Mouse (Mus musculus): ENCODE measurements around the gene Ube4a. TPM values are rescaled to one million over a fixed set of nuclear protein-coding genes. Genes with fewer than 3 reads are reported as not detected.

Gene Ube4a
- polyA plus RNA-seq, 1 experiment from 2014 or later, result 32.0 TPM

DNA sequence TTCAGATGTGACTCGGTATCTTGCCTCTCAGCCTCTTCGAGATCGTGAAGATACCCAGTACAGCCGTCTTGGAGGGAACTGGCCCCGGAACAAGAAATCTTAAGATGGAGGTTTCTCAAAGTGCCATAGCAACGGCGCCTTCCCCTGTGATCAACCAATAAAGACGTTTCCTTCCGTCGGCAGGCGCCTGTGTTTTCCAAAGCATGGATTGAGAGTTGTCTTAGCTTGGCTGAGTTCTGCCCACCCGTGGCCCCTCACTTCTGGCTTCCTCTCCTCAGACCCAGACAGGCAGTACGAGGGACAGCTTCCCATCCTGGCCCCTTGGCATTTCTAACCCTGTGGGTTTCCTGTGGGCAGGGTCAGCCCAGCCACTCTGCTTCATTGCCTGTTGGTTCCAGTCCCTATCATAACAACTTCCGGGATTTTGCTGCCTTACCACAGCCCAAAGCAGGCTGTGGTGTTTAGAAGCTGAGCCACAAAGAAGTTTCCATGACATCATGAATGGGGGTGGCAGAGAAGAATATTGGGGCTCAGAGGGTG is 20.9 kb upstream of the Ube4a start:
- Histone ChIP-seq H3K4me3 (ENCODE audit: low read depth, low read length) (no peak overlapping the region), H3K4me2 (ENCODE audit: low read depth, low read length, severe bottlenecking) (no peak overlapping the region), H3K4me1 (replicated peaks; ENCODE audit: control insufficient read depth, insufficient read depth, low read length) (no peaks in the 10 kb centered on the region), H3K9me3 (ENCODE audit: control insufficient read depth, low read length) (no peaks in the 10 kb centered on the region), H3K9ac (ENCODE audit: low read length) (no peak overlapping the region), H3K36me3 (ENCODE audit: control insufficient read depth, insufficient read depth, low read length) (no peaks in the 10 kb centered on the region), H3K27me3 (ENCODE audit: control insufficient read depth, insufficient read depth, low read length) (no peaks in the 10 kb centered on the region), H3K27ac (ENCODE audit: low read depth, low read length) (no peak overlapping the region)
- ATAC-seq (replicated peaks; ENCODE audit: low FRiP score), result no peak
- 74% methylated on average over 14 of the region's 14 CpGs for WGBS
- no peak for DNase-seq (ENCODE audit: low spot score)

DNA sequence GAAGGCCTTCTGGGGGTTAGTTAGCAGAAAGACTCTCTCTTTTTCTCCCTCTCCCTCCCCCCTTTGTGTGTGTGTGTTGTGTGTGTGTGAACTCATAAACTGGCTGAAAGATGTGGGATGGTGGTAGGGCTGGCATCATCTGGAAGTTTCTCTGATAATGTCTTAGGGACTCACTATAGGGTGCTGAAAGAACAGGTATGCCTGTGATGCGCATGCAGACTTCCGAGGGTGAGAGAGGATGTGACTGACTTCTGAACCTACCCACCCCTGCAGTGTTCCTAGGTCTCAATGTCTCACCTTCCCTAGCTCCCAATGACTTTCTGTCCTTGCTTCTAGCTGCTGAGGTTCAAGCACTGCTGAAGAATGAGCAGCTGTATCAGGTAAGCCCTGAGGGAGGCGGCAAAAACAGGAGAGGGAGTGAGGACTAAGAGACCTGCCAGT is 20.3 kb upstream of the Ube4a start:
- H3K9ac ChIP-seq (ENCODE audit: low read length), result no peak overlapping the region
- no peak for ATAC-seq (replicated peaks; ENCODE audit: low FRiP score)
- WGBS, result 88% methylated on average over 3 of the region's 3 CpGs
- no peaks in the 10 kb centered on the region for H3K9me3 ChIP-seq (ENCODE audit: control insufficient read depth, low read length)
- no peaks in the 10 kb centered on the region for H3K4me1 ChIP-seq (replicated peaks; ENCODE audit: control insufficient read depth, insufficient read depth, low read length)
- no peak for DNase-seq (ENCODE audit: low spot score)
- H3K36me3 ChIP-seq (ENCODE audit: control insufficient read depth, insufficient read depth, low read length), result no peaks in the 10 kb centered on the region
- no peak overlapping the region for H3K4me2 ChIP-seq (ENCODE audit: low read depth, low read length, severe bottlenecking)
- no peak overlapping the region for H3K27ac ChIP-seq (ENCODE audit: low read depth, low read length)
- H3K27me3 ChIP-seq (ENCODE audit: control insufficient read depth, insufficient read depth, low read length), result no peaks in the 10 kb centered on the region
- no peak overlapping the region for H3K4me3 ChIP-seq (ENCODE audit: low read depth, low read length)

DNA sequence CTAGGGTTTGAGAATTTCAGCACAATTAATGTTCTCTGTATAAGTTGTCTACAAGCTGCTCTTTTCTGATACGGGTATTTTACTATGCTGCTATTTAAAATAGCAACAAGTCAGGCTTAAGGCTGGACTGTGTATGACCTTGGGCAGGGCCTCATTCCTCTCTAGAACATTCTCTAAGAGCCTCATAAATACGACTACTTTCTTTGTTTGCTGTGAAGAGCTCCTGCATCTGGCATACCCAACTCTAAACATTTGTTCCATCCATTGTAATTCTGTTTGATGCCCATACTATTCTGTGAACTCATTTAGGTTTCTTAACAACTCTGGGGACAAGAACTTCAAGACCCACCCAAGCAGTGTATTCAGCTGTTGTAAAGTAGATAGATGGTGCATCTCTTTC is 17.6 kb upstream of the Ube4a start:
- Histone ChIP-seq H3K9ac (ENCODE audit: low read length) (no peak overlapping the region), H3K4me3 (ENCODE audit: low read depth, low read length) (no peak overlapping the region), H3K36me3 (ENCODE audit: control insufficient read depth, insufficient read depth, low read length) (no peaks in the 10 kb centered on the region), H3K27me3 (ENCODE audit: control insufficient read depth, insufficient read depth, low read length) (no peaks in the 10 kb centered on the region), H3K27ac (ENCODE audit: low read depth, low read length) (no peak overlapping the region), H3K4me1 (replicated peaks; ENCODE audit: control insufficient read depth, insufficient read depth, low read length) (no peaks in the 10 kb centered on the region), H3K9me3 (ENCODE audit: control insufficient read depth, low read length) (no peaks in the 10 kb centered on the region), H3K4me2 (ENCODE audit: low read depth, low read length, severe bottlenecking) (no peak overlapping the region)
- no peak for ATAC-seq (replicated peaks; ENCODE audit: low FRiP score)
- WGBS, result 79% methylated on average over 2 of the region's 2 CpGs
- DNase-seq (ENCODE audit: low spot score), result no peak

DNA sequence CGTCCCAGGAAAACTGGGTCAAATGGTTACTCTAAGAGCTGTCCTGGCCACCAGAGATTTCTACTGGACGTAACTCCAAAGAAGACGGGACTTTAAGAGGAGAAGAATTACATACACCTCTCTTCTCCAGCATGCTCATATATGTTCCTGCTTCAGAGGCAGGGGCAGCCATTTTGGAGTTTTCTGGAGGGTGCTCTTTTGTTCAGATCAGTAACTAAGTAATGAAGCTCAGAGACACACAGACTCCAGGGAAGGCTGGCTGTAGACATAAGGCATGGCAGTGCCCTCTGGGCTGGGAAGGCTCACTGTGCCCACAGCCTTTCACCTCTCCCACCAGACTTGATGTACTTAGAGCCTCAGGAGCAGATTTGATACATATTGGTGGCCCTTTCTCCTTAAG is 17.1 kb upstream of the Ube4a start:
- ATAC-seq (replicated peaks; ENCODE audit: low FRiP score) (no peak), DNase-seq (ENCODE audit: low spot score) (no peak)
- WGBS, result 94% methylated on average over 3 of the region's 3 CpGs
- no peak overlapping the region for H3K4me3 ChIP-seq (ENCODE audit: low read depth, low read length)
- H3K4me2 ChIP-seq (ENCODE audit: low read depth, low read length, severe bottlenecking), result no peak overlapping the region
- no peak overlapping the region for H3K9ac ChIP-seq (ENCODE audit: low read length)
- H3K27me3 ChIP-seq (ENCODE audit: control insufficient read depth, insufficient read depth, low read length), result no peaks in the 10 kb centered on the region
- no peaks in the 10 kb centered on the region for H3K9me3 ChIP-seq (ENCODE audit: control insufficient read depth, low read length)
- H3K4me1 ChIP-seq (replicated peaks; ENCODE audit: control insufficient read depth, insufficient read depth, low read length), result no peaks in the 10 kb centered on the region
- H3K27ac ChIP-seq (ENCODE audit: low read depth, low read length), result no peak overlapping the region
- H3K36me3 ChIP-seq (ENCODE audit: control insufficient read depth, insufficient read depth, low read length), result no peaks in the 10 kb centered on the region

DNA sequence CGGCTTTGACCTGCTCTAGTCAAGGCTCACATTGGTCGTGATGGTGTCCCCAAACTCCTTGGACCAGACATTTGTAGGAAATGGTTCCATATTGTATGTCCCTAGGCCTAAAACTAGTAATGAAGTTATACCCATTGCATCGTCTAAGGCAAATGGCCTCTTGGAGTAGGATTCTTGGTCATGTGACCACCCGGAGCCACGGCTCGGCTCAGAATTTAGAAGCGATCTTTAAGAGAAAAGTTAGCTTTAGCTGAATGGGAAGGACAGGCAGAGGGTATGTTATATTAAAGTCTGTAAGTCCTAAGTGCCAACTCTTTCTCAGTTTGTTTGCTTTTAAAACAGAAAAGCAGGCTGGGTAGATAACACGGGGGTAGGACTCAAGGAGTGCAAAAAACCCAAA is 16.7 kb upstream of the Ube4a start:
- 89% methylated on average over 8 of the region's 8 CpGs for WGBS
- no peaks in the 10 kb centered on the region for H3K9me3 ChIP-seq (ENCODE audit: control insufficient read depth, low read length)
- H3K4me3 ChIP-seq (ENCODE audit: low read depth, low read length), result no peak overlapping the region
- ATAC-seq (replicated peaks; ENCODE audit: low FRiP score) (no peak), DNase-seq (ENCODE audit: low spot score) (no peak)
- H3K9ac ChIP-seq (ENCODE audit: low read length), result no peak overlapping the region
- H3K4me2 ChIP-seq (ENCODE audit: low read depth, low read length, severe bottlenecking), result no peak overlapping the region
- no peaks in the 10 kb centered on the region for H3K36me3 ChIP-seq (ENCODE audit: control insufficient read depth, insufficient read depth, low read length)
- no peak overlapping the region for H3K27ac ChIP-seq (ENCODE audit: low read depth, low read length)
- H3K27me3 ChIP-seq (ENCODE audit: control insufficient read depth, insufficient read depth, low read length), result no peaks in the 10 kb centered on the region
- no peaks in the 10 kb centered on the region for H3K4me1 ChIP-seq (replicated peaks; ENCODE audit: control insufficient read depth, insufficient read depth, low read length)

DNA sequence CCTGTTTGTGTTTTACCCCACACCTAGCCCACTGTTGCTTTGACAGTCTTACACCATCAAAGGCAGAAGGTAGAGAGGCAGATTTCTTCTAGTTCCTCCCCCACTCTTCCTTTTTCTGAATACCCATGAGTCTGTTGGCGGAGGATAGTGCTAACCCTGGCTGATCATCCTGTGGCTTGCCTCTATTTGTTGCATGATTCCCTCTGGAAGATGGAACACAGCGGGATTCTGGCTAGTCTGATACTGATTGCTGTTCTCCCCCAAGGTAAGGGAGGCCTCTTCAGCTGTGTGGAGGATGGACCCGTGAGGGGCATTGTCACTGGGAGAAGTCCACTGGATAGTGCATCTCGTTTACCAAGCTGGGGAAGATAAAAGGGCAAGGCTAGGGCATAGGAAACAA is 16.3 kb upstream of the Ube4a start, which contains the start of gene Cd3d:
Cd3d (plus strand) TSS at position 111 of the 400 bp plus-strand sequence.
- Histone ChIP-seq H3K4me3 (ENCODE audit: low read depth, low read length) (no peak within 1 kb of the TSS), H3K9ac (ENCODE audit: low read length) (no peak within 1 kb of the TSS), H3K27ac (ENCODE audit: low read depth, low read length) (no peak within 1 kb of the TSS), H3K36me3 (ENCODE audit: control insufficient read depth, insufficient read depth, low read length) (no peaks in the 10 kb centered on the region), H3K4me1 (replicated peaks; ENCODE audit: control insufficient read depth, insufficient read depth, low read length) (no peaks in the 10 kb centered on the region), H3K4me2 (ENCODE audit: low read depth, low read length, severe bottlenecking) (no peak within 1 kb of the TSS), H3K27me3 (ENCODE audit: control insufficient read depth, insufficient read depth, low read length) (no peaks in the 10 kb centered on the region), H3K9me3 (ENCODE audit: control insufficient read depth, low read length) (no peaks in the 10 kb centered on the region)
- WGBS, result 82% methylated on average over 4 of the region's 4 CpGs
- DNase-seq (ENCODE audit: low spot score) (no peak), ATAC-seq (replicated peaks; ENCODE audit: low FRiP score) (no peak)

DNA sequence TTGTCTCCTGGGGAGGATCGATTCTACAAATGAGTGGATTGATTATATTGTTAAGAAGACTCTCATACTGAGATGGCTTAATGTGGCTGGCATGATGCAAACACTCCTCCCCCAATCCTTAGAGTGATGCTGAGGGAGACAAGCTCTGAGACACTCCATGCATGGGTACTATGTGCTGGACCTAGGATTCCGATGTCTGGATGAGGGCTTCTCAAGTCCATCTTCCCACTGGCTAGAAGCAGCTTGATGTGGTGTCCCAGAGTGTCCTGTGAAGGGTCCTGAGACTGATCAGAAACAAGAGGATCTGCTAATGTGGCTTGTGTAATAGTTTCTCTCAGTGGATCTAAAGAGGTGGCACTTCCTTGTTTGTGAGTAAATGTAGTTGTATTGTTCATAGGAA is 15.7 kb upstream of the Ube4a start:
- Histone ChIP-seq H3K4me3 (ENCODE audit: low read depth, low read length) (no peak overlapping the region), H3K9ac (ENCODE audit: low read length) (no peak overlapping the region), H3K36me3 (ENCODE audit: control insufficient read depth, insufficient read depth, low read length) (no peaks in the 10 kb centered on the region), H3K27me3 (ENCODE audit: control insufficient read depth, insufficient read depth, low read length) (no peaks in the 10 kb centered on the region), H3K27ac (ENCODE audit: low read depth, low read length) (no peak overlapping the region), H3K4me1 (replicated peaks; ENCODE audit: control insufficient read depth, insufficient read depth, low read length) (no peaks in the 10 kb centered on the region), H3K4me2 (ENCODE audit: low read depth, low read length, severe bottlenecking) (no peak overlapping the region), H3K9me3 (ENCODE audit: control insufficient read depth, low read length) (no peaks in the 10 kb centered on the region)
- ATAC-seq (replicated peaks; ENCODE audit: low FRiP score) (no peak), DNase-seq (ENCODE audit: low spot score) (no peak)
- 87% methylated on average over 2 of the region's 2 CpGs for WGBS

DNA sequence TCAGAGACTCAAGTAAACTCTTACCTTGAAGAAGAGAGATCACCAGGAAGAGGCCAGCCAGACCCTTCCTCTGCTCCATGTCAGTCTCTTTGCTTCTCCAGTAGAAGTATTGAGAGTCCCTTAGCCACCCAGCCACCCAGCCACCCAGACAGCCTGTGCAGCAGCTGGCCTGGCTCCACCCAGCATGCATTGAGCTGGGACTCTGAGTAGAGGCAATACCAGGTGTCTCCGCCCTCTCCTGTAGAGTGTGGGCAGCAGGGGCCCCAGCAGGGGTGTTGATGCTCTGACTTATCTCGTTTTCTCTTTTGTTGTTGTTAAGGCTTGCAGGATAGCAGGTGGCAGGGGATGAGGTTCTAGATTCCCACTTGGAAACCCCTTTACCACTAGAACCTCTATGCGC is 14.8 kb upstream of the Ube4a start, which contains the start of gene Cd3g:
Cd3g (minus strand) TSS at position 190 of the 400 bp plus-strand sequence.
- 70% methylated on average over 3 of the region's 3 CpGs for WGBS
- ATAC-seq (replicated peaks; ENCODE audit: low FRiP score), result no peak
- no peak within 1 kb of the TSS for H3K9ac ChIP-seq (ENCODE audit: low read length)

DNA sequence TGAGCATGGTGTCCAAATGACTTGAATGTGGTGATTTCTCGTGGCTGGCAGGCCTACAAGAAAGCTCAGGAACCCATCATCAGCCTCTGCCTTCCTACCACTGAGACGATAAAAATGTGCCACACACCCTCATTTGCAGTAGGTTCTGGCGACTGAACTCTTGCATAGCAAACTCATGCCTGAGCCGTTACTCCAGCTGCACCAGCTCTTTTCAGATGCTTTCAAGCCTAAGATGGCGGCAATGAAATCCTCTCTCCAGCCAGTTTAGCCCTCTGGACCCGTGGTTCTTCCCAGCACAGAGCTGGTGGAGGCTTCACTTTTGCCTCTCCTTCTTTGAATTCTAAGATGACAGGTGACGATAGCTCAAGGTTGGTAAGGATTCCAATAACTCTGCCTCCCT is 14.4 kb upstream of the Ube4a start:
- 75% methylated on average over 7 of the region's 7 CpGs for WGBS
- H3K27ac ChIP-seq (ENCODE audit: low read depth, low read length), result no peak overlapping the region
- DNase-seq (ENCODE audit: low spot score) (no peak), ATAC-seq (replicated peaks; ENCODE audit: low FRiP score) (no peak)
- no peaks in the 10 kb centered on the region for H3K36me3 ChIP-seq (ENCODE audit: control insufficient read depth, insufficient read depth, low read length)
- no peaks in the 10 kb centered on the region for H3K9me3 ChIP-seq (ENCODE audit: control insufficient read depth, low read length)
- no peak overlapping the region for H3K9ac ChIP-seq (ENCODE audit: low read length)
- no peaks in the 10 kb centered on the region for H3K4me1 ChIP-seq (replicated peaks; ENCODE audit: control insufficient read depth, insufficient read depth, low read length)
- H3K4me2 ChIP-seq (ENCODE audit: low read depth, low read length, severe bottlenecking), result no peak overlapping the region
- H3K4me3 ChIP-seq (ENCODE audit: low read depth, low read length), result no peak overlapping the region
- H3K27me3 ChIP-seq (ENCODE audit: control insufficient read depth, insufficient read depth, low read length), result no peaks in the 10 kb centered on the region

More for the DNA sequence above, 14.8 kb upstream of the Ube4a start, which contains the start of gene Cd3g:
- H3K4me1 ChIP-seq (replicated peaks; ENCODE audit: control insufficient read depth, insufficient read depth, low read length), result no peaks in the 10 kb centered on the region
- H3K36me3 ChIP-seq (ENCODE audit: control insufficient read depth, insufficient read depth, low read length), result no peaks in the 10 kb centered on the region
- H3K4me2 ChIP-seq (ENCODE audit: low read depth, low read length, severe bottlenecking), result no peak within 1 kb of the TSS
- no peak for DNase-seq (ENCODE audit: low spot score)
- H3K27ac ChIP-seq (ENCODE audit: low read depth, low read length), result no peak within 1 kb of the TSS
- no peaks in the 10 kb centered on the region for H3K27me3 ChIP-seq (ENCODE audit: control insufficient read depth, insufficient read depth, low read length)
- no peak within 1 kb of the TSS for H3K4me3 ChIP-seq (ENCODE audit: low read depth, low read length)
- no peaks in the 10 kb centered on the region for H3K9me3 ChIP-seq (ENCODE audit: control insufficient read depth, low read length)
